Mouse (Mus musculus) embryonic facial prominence, embryonic 12.5 days (tissue): ENCODE results near the gene Mmp28. TPM values are rescaled to one million over a fixed set of nuclear protein-coding genes. Genes with fewer than 3 reads are reported as not detected.

Experiments
- ATAC-seq: fragments of 200-750 bp; cut with Nextera tagmentation; 2 replicates; pipeline ENCODE4 v1.8.0; 2017; ENCODE audit not compliant: insufficient number of reproducible peaks, insufficient read depth, low FRiP score, low TSS enrichment
- H3K27ac ChIP-seq: fragments of 300-500 bp; sonication (generic); 2 replicates; pipeline ENCODE4 v1.5.1; 2016; ENCODE audit warnings: mild to moderate bottlenecking
- H3K27me3 ChIP-seq: fragments of 300-500 bp; sonication (generic); 2 replicates; pipeline ENCODE4 v1.6.1; 2016; ENCODE audit warnings: mild to moderate bottlenecking, moderate library complexity
- H3K36me3 ChIP-seq: fragments of 300-500 bp; sonication (generic); 2 replicates; pipeline ENCODE4 v1.6.1; 2016; ENCODE audit warnings: mild to moderate bottlenecking
- H3K4me1 ChIP-seq: fragments of 300-500 bp; sonication (generic); 2 replicates; pipeline ENCODE4 v1.6.1; 2016
- H3K4me2 ChIP-seq: fragments of 300-500 bp; sonication (generic); replicated peaks from 2 replicates; pipeline ENCODE4 v1.6.1; 2016; ENCODE audit warnings: mild to moderate bottlenecking, moderate library complexity
- H3K4me3 ChIP-seq: fragments of 300-500 bp; sonication (generic); 2 replicates; pipeline ENCODE4 v1.5.1; 2016; ENCODE audit warnings: mild to moderate bottlenecking
- H3K9ac ChIP-seq: fragments of 300-500 bp; sonication (generic); 2 replicates; pipeline ENCODE4 v1.6.1; 2016; ENCODE audit warnings: mild to moderate bottlenecking, moderate library complexity
- H3K9me3 ChIP-seq: fragments of 300-500 bp; sonication (generic); 2 replicates; pipeline ENCODE4 v1.6.1; 2016; ENCODE audit warnings: mild to moderate bottlenecking, moderate library complexity
- whole genome bisulfite sequencing: fragments of 180-500 bp; shearing (Covaris S2); methylation state at CpG from one replicate; pipeline ENCODE4 v1.1.7; 2016; 5-methylcytosine and 5-hydroxymethylcytosine counted together
- polyA plus RNA-seq: library from polyadenylated mRNA; unstranded; fragments of >200 nt; fragmentation: Nextera tagmentation; extraction: Ambion mirVana; gene quantifications from 2 replicates; pipeline ENCODE4 v1.2.1, GENCODE M21; 2016

Mmp28 gene
- polyA plus RNA-seq, 1 experiment from 2014 or later, result 3.2 TPM

GRCm38 (mm10) chr11:83394802-83395439, 68.0 kb downstream of the Mmp28 start:
- Histone ChIP-seq H3K9ac (no peak overlapping the region), H3K4me2 (no peak overlapping the region), H3K27me3 (no peaks in the 10 kb centered on the region), H3K4me1 (no peaks in the 10 kb centered on the region), H3K36me3 (peaks cover 42% of the 10 kb centered on the region), H3K4me3 (no peak overlapping the region), H3K9me3 (no peaks in the 10 kb centered on the region), H3K27ac (no peak overlapping the region)
- ATAC-seq, result no peak
- 43% methylated on average over 6 of the region's 6 CpGs for WGBS

GRCm38 (mm10) chr11:83393062-83393461, 69.8 kb downstream of the Mmp28 start:
- ATAC-seq, result no peak
- H3K4me2 ChIP-seq, result no peak overlapping the region
- no peaks in the 10 kb centered on the region for H3K9me3 ChIP-seq
- no peak overlapping the region for H3K9ac ChIP-seq
- WGBS, result 95% methylated on average over 4 of the region's 4 CpGs
- no peaks in the 10 kb centered on the region for H3K4me1 ChIP-seq
- no peak overlapping the region for H3K4me3 ChIP-seq
- no peak overlapping the region for H3K27ac ChIP-seq
- peaks cover 39% of the 10 kb centered on the region for H3K36me3 ChIP-seq
- H3K27me3 ChIP-seq, result no peaks in the 10 kb centered on the region

Other genes starting within 250 kb of the Mmp28 start
- 0.73 and 0.88 TPM in 2 replicates for gene Slfn14, start 176.3 kb downstream of the Mmp28 start, polyA plus RNA-seq
- gene Ap2b1, start 164.0 kb downstream of the Mmp28 start, polyA plus RNA-seq, result 65.7 and 67.9 TPM in 2 replicates
- 14.9 and 15.5 TPM in 2 replicates for gene Pex12, start 160.5 kb downstream of the Mmp28 start, polyA plus RNA-seq
- gene Rasl10b, start 53.9 kb downstream of the Mmp28 start, polyA plus RNA-seq, result 6.3 and 6.9 TPM in 2 replicates
- 0.06 and 0.09 TPM in 2 replicates for gene Gas2l2, start 33.6 kb downstream of the Mmp28 start, polyA plus RNA-seq
- 0.45 and 0.60 TPM in 2 replicates for gene 1700020L24Rik, start 25.4 kb downstream of the Mmp28 start, polyA plus RNA-seq
- gene Taf15, start 10.0 kb upstream of the Mmp28 start, polyA plus RNA-seq, result 14.5 and 15.5 TPM in 2 replicates
- not detected in 2 replicates for gene Heatr9, start 59.1 kb upstream of the Mmp28 start, polyA plus RNA-seq
- gene Ccl5, start 67.4 kb upstream of the Mmp28 start, polyA plus RNA-seq, result 0.79 TPM in 1 of 2 replicates, not detected in the other
- 0.61 and 1.3 TPM in 2 replicates for gene Ccl9, start 115.6 kb upstream of the Mmp28 start, polyA plus RNA-seq
- gene Ccl6, start 130.0 kb upstream of the Mmp28 start, polyA plus RNA-seq, result 0.70 and 1.4 TPM in 2 replicates
- gene Rpl9-ps1, start 182.6 kb upstream of the Mmp28 start, polyA plus RNA-seq, result not detected in 2 replicates
- 0.51 and 0.93 TPM in 2 replicates for gene Ccl3, start 186.3 kb upstream of the Mmp28 start, polyA plus RNA-seq
- gene Ccl4, start 199.5 kb upstream of the Mmp28 start, polyA plus RNA-seq, result 0.26 and 0.61 TPM in 2 replicates
- gene Wfdc17, start 240.9 kb upstream of the Mmp28 start, polyA plus RNA-seq, result not detected in 2 replicates
- gene Wfdc18, start 245.9 kb upstream of the Mmp28 start, polyA plus RNA-seq, result not detected in 2 replicates